Mouse (Mus musculus) lung, embryonic 16.5 days (tissue): ENCODE data around the gene Rpl37. TPM values are rescaled to one million over a fixed set of nuclear protein-coding genes. Genes with fewer than 3 reads are reported as not detected.

ENCODE experiments used
- ATAC-seq: fragments of 200-750 bp; cut with Nextera tagmentation; 2 replicates; pipeline ENCODE4 v1.8.0; 2017; ENCODE audit warnings: low read depth, mild to moderate bottlenecking, moderate library complexity
- H3K27ac ChIP-seq: fragments of 300-500 bp; sonication (generic); 2 replicates; pipeline ENCODE4 v1.5.1; 2014; ENCODE audit warnings: mild to moderate bottlenecking, control low read depth, low read length
- H3K27me3 ChIP-seq: fragments of 300-500 bp; sonication (generic); 2 replicates; pipeline ENCODE4 v1.6.1; 2014; ENCODE audit warnings: low read depth, low read length, mixed read lengths; ENCODE audit not compliant: control insufficient read depth, insufficient read depth
- H3K36me3 ChIP-seq: fragments of 300-500 bp; sonication (generic); 2 replicates; pipeline ENCODE4 v1.6.1; 2014; ENCODE audit warnings: low read length; ENCODE audit not compliant: control insufficient read depth, insufficient read depth
- H3K4me1 ChIP-seq: fragments of 300-500 bp; sonication (generic); replicated peaks from 2 replicates; pipeline ENCODE4 v1.6.1; 2014; ENCODE audit warnings: low read length, mixed read lengths; ENCODE audit not compliant: control insufficient read depth, insufficient read depth
- H3K4me2 ChIP-seq: fragments of 300-500 bp; sonication (generic); 2 replicates; pipeline ENCODE4 v1.6.1; 2014; ENCODE audit warnings: low read depth, low read length, control low read depth
- H3K4me3 ChIP-seq: fragments of 300-500 bp; sonication (generic); 2 replicates; pipeline ENCODE4 v1.5.1; 2014; ENCODE audit warnings: mild to moderate bottlenecking, low read length, control low read depth
- H3K9ac ChIP-seq: fragments of 300-500 bp; sonication (generic); 2 replicates; pipeline ENCODE4 v1.6.1; 2014; ENCODE audit warnings: low read length, control low read depth
- H3K9me3 ChIP-seq: fragments of 300-500 bp; sonication (generic); 2 replicates; pipeline ENCODE4 v1.6.1; 2016; ENCODE audit warnings: low read length; ENCODE audit not compliant: control insufficient read depth
- WGBS: fragments of 180-500 bp; shearing (Covaris S2); extraction: QIAGEN DNeasy Blood & Tissue Kit; methylation state at CpG from one replicate; pipeline ENCODE4 v1.1.7; 2014; 5-methylcytosine and 5-hydroxymethylcytosine counted together
- polyA plus RNA-seq: library from polyadenylated mRNA; unstranded; fragments of >200 nt; fragmentation: Nextera tagmentation; extraction: Ambion mirVana; gene quantifications from 2 replicates; pipeline ENCODE4 v1.2.1, GENCODE M21; 2015

Rpl37 gene
- polyA plus RNA-seq, 1 experiment from 2014 or later: 571 TPM

DNA sequence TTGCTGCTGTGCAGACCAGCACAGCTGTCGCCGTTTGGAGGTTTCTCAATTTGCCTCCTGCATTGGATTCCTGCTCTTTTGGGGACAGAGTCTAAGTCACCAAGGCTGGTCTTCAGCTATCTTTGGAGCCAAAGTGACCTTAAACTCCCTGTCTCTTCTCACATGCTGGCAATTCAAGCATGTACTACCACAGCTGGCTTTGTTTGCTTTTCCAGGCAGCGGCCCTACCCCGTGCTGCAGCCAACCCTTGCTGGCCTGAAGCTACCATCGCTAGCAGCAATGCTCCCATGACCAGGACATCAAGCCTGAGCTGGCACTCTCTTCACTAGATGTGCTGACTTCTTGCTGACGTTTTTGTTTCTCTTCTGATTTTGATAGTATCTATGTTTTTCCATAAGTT is 42.4 kb downstream of the Rpl37 start:
- Histone ChIP-seq H3K4me2 (no peak overlapping the region), H3K4me3 (no peak overlapping the region), H3K27me3 (no peaks in the 10 kb centered on the region), H3K27ac (no peak overlapping the region), H3K9ac (no peak overlapping the region), H3K36me3 (peaks cover 8% of the 10 kb centered on the region; the same call in 1 of the 2 replicates), H3K9me3 (no peaks in the 10 kb centered on the region), H3K4me1 (peaks cover 7% of the 10 kb centered on the region)
- 43% methylated on average over 6 of the region's 6 CpGs for WGBS
- ATAC-seq: no peak

- H3K9ac ChIP-seq: no peak overlapping the region
- H3K36me3 ChIP-seq: peaks cover 34% of the 10 kb centered on the region
- ATAC-seq: no peak
- no peaks in the 10 kb centered on the region for H3K4me1 ChIP-seq
- H3K27me3 ChIP-seq: no peaks in the 10 kb centered on the region
- H3K9me3 ChIP-seq: no peaks in the 10 kb centered on the region
- no peak overlapping the region for H3K27ac ChIP-seq
- H3K4me2 ChIP-seq: no peak overlapping the region
- no peak overlapping the region for H3K4me3 ChIP-seq
- 83% methylated on average over 12 of the region's 12 CpGs for WGBS
These were observed 48.8 kb downstream of the Rpl37 start for GRCm38 (mm10) chr15:5165121-5165773.

Other genes with a start within 250 kb of the Rpl37 start
- gene Mroh2b, start 217.9 kb upstream of the Rpl37 start, polyA plus RNA-seq: not detected in 2 replicates
- 0.21 and 0.33 TPM in 2 replicates for gene C7, start 52.9 kb upstream of the Rpl37 start, polyA plus RNA-seq
- gene Card6, start 8.1 kb upstream of the Rpl37 start, polyA plus RNA-seq: 2.3 and 2.6 TPM in 2 replicates
- 19.8 and 21.0 TPM in 2 replicates for gene Prkaa1, start 27.2 kb downstream of the Rpl37 start, polyA plus RNA-seq
- 38.8 and 44.3 TPM in 2 replicates for gene Ttc33, start 68.9 kb downstream of the Rpl37 start, polyA plus RNA-seq
- gene Ptger4, start 127.5 kb downstream of the Rpl37 start, polyA plus RNA-seq: 2.1 and 2.8 TPM in 2 replicates